Mouse (Mus musculus) CD8-positive naive resting alpha-beta T cell, adult 57 days (primary cell): ENCODE data around the gene Cetn3. TPM values are rescaled to one million over a fixed set of nuclear protein-coding genes. Genes with fewer than 3 reads are reported as not detected.

ENCODE experiments used
- total RNA-seq: library from RNA; stranded (reverse); gene quantifications from one replicate; pipeline ENCODE4 v1.2.4, GENCODE M21; 2023

The Cetn3 gene
- 83.6 TPM for total RNA-seq

GRCm38 (mm10) chr13:81782971-81783404 is at the start of gene Cetn3:
TSS of gene Cetn3 (plus strand) at chr13:81783077.

Other genes starting within 250 kb of the Cetn3 start
- not detected for gene Adgrv1, start 149.9 kb upstream of the Cetn3 start, total RNA-seq
- gene Lysmd3, start 125.4 kb upstream of the Cetn3 start, total RNA-seq: 38.8 TPM
- 13.5 TPM for gene Polr3g, start 72.1 kb upstream of the Cetn3 start, total RNA-seq
- gene Mblac2, start 71.7 kb upstream of the Cetn3 start, total RNA-seq: 8.0 TPM